Mouse (Mus musculus): ENCODE results near the gene Rag1.
A peak's percentile ranks its signal among the peaks of the same experiment; 100 is the strongest.

Rag1 gene

GRCm38 (mm10) chr2:101638979-101639839 lies 10.1 kb downstream of the Rag1 start:
- DNase-seq (ENCODE audit: low spot score): peak; percentile 56

GRCm38 (mm10) chr2:101628297-101629236 lies 20.7 kb downstream of the Rag1 start:
- DNase-seq (ENCODE audit: low spot score): peak; percentile 97

- no peak for DNase-seq (ENCODE audit: low spot score)
These were observed 22.1 kb downstream of the Rag1 start for GRCm38 (mm10) chr2:101627227-101627626.

GRCm38 (mm10) chr2:101624526-101624925 lies 24.8 kb downstream of the Rag1 start, which contains the start of gene Rag2:
Gene Rag2, plus strand, starts transcription at chr2:101624718.
- no peak for DNase-seq (ENCODE audit: low spot score)

GRCm38 (mm10) chr2:101624011-101624410 lies 25.3 kb downstream of the Rag1 start:
- no peak for DNase-seq (ENCODE audit: low spot score)

- no peak for DNase-seq (ENCODE audit: low spot score)
These were observed 26.3 kb downstream of the Rag1 start for GRCm38 (mm10) chr2:101623042-101623441.

- DNase-seq (ENCODE audit: low spot score): no peak
These were observed 27.7 kb downstream of the Rag1 start for GRCm38 (mm10) chr2:101621611-101622010.

- DNase-seq (ENCODE audit: low spot score): no peak
These were observed 28.4 kb downstream of the Rag1 start for GRCm38 (mm10) chr2:101620899-101621298.

- no peak for DNase-seq (ENCODE audit: low spot score)
These were observed 30.9 kb downstream of the Rag1 start for GRCm38 (mm10) chr2:101618373-101618772.

GRCm38 (mm10) chr2:101615464-101616305 lies 33.6 kb downstream of the Rag1 start:
- no peak for DNase-seq (ENCODE audit: low spot score)

GRCm38 (mm10) chr2:101610861-101611260 lies 38.4 kb downstream of the Rag1 start:
- DNase-seq (ENCODE audit: low spot score): no peak

GRCm38 (mm10) chr2:101608232-101608894 lies 40.9 kb downstream of the Rag1 start:
- DNase-seq (ENCODE audit: low spot score): no peak

- DNase-seq (ENCODE audit: low spot score): no peak
These were observed 46.2 kb downstream of the Rag1 start for GRCm38 (mm10) chr2:101603099-101603498.

- DNase-seq (ENCODE audit: low spot score): peak; percentile 35
These were observed 48.6 kb downstream of the Rag1 start for GRCm38 (mm10) chr2:101600703-101601102.

GRCm38 (mm10) chr2:101598190-101599181 lies 50.8 kb downstream of the Rag1 start:
- no peak for DNase-seq (ENCODE audit: low spot score)

GRCm38 (mm10) chr2:101597186-101597585 lies 52.1 kb downstream of the Rag1 start:
- no peak for DNase-seq (ENCODE audit: low spot score)

GRCm38 (mm10) chr2:101594681-101595080 lies 54.6 kb downstream of the Rag1 start:
- DNase-seq (ENCODE audit: low spot score): no peak

GRCm38 (mm10) chr2:101592886-101593285 lies 56.4 kb downstream of the Rag1 start:
- DNase-seq (ENCODE audit: low spot score): no peak

- peak; percentile 74 for DNase-seq (ENCODE audit: low spot score)
These were observed 57.1 kb downstream of the Rag1 start for GRCm38 (mm10) chr2:101592023-101592841.

Data from embryo, embryonic 10 days (tissue).